18 mouse cellular contexts compared by ENCODE assay signal in genomic region chr11:39934216-39934615, GRCm38 (mm10).
"Had no signal": no experiment of that assay in that cellular context is flagged by ENCODE, and none has a peak within 500 bp of the region (broad histone marks: within the 10 kb centered on the region; RNA-seq: fewer than 3 reads in every experiment).

No protein-coding gene starts in this region.

- H3K4me1 ChIP-seq: liver, embryonic 13.5 days; midbrain, embryonic 15.5 days; neural tube, embryonic 12.5 days; neural tube, embryonic 15.5 days had no signal

- DNase-seq: layer of hippocampus, postnatal 36 days; liver, embryonic 13.5 days; lung, adult 2 months; lung, postnatal 14 days; lung, postnatal 4 days; right cerebral cortex, adult 18-20 months; right cerebral cortex, postnatal 14 days; right cerebral cortex, postnatal 4 days; thymus, adult 2 months; thymus, postnatal 14 days; thymus, postnatal 4 days had no signal

- ATAC-seq: intestine, postnatal 0 days; midbrain, embryonic 15.5 days had no signal

- H3K9ac ChIP-seq: liver, embryonic 13.5 days; midbrain, embryonic 15.5 days; neural tube, embryonic 12.5 days; neural tube, embryonic 15.5 days had no signal

- H3K4me3 ChIP-seq: left cerebral cortex, adult 2 months; liver, embryonic 13.5 days; midbrain, embryonic 15.5 days; neural tube, embryonic 12.5 days; neural tube, embryonic 15.5 days had no signal

- H3K4me2 ChIP-seq: liver, embryonic 13.5 days; midbrain, embryonic 11.5 days; midbrain, embryonic 15.5 days; neural tube, embryonic 12.5 days; neural tube, embryonic 15.5 days had no signal

- H3K9me3 ChIP-seq: liver, embryonic 13.5 days; midbrain, embryonic 15.5 days; neural tube, embryonic 12.5 days; neural tube, embryonic 15.5 days had no signal

- H3K27me3 ChIP-seq: liver, embryonic 13.5 days; midbrain, embryonic 15.5 days; neural tube, embryonic 12.5 days; neural tube, embryonic 15.5 days had no signal

- H3K27ac ChIP-seq: left cerebral cortex, adult 2 months; liver, embryonic 13.5 days; midbrain, embryonic 15.5 days; neural tube, embryonic 12.5 days; neural tube, embryonic 15.5 days; stomach, postnatal 0 days had no signal

- H3K36me3 ChIP-seq: liver, embryonic 13.5 days; midbrain, embryonic 15.5 days; neural tube, embryonic 12.5 days; neural tube, embryonic 15.5 days had no signal
